Mouse (Mus musculus) spleen, adult 2 months (tissue): ENCODE measurements around the gene Ndufaf3.

Source experiments
- CTCF ChIP-seq: fragments of 200-500 bp; IDR thresholded peaks from 2 replicates; pipeline ENCODE4 v1.5.1; 2011; ENCODE audit warnings: mild to moderate bottlenecking, inconsistent platforms; ENCODE audit not compliant: insufficient read depth, insufficient read length, insufficient replicate concordance; ENCODE audit errors: extremely low read depth
- POLR2A ChIP-seq: fragments of 200-500 bp; IDR thresholded peaks from 2 replicates; pipeline ENCODE4 v1.6.1; 2011; ENCODE audit warnings: low read depth, low read length, inconsistent platforms

- no peak for TF ChIP-seq POLR2A
- no peak for TF ChIP-seq CTCF
These were observed 21.2 kb downstream of the Ndufaf3 start for GRCm38 (mm10) chr9:108545986-108546385.
